Comparison of ENCODE assay signal across 38 mouse cellular contexts in the genomic region with DNA sequence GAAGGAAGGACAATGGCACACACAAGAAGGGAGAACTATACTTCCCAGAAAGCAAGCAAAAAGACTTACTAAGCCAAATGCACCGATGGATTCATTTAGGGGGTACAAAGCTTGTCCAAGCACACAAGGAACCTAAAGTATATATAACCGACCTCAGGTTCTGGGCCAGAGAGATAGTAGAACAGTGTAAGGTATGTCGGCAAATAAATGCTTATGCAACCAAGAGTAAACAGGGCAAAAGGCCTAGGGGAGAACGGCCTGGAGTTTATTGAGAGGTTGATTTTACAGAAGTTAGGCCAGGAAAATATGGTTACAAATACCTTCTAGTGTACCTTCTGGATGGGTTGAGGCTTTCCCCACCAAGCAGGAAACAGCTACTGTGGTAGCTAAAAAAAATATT. TPM values are rescaled to one million over a fixed set of nuclear protein-coding genes. Genes with fewer than 3 reads are reported as not detected.
"Had no signal": no experiment of that assay in that cellular context is flagged by ENCODE, and none has a peak within 500 bp of the region (broad histone marks: within the 10 kb centered on the region; RNA-seq: fewer than 3 reads in every experiment).

No protein-coding gene starts in this region.

- H3K27ac ChIP-seq: left cerebral cortex, adult 2 months; limb, embryonic 10.5 days; limb, embryonic 12.5 days; limb, embryonic 13.5 days; limb, embryonic 15.5 days; liver, embryonic 13.5 days; liver, embryonic 14.5 days; lung, embryonic 15.5 days; macrophage; midbrain, embryonic 10.5 days; midbrain, embryonic 12.5 days; midbrain, embryonic 13.5 days; midbrain, embryonic 15.5 days; neural tube, embryonic 12.5 days had no signal

- H3K4me1 ChIP-seq: limb, embryonic 10.5 days; limb, embryonic 12.5 days; limb, embryonic 15.5 days; lung, embryonic 15.5 days; megakaryocyte, embryonic 14.5 days; midbrain, embryonic 10.5 days; midbrain, embryonic 12.5 days; midbrain, embryonic 13.5 days; midbrain, embryonic 15.5 days; neural tube, embryonic 12.5 days had no signal

- H3K9me3 ChIP-seq: limb, embryonic 10.5 days; limb, embryonic 12.5 days; limb, embryonic 13.5 days; limb, embryonic 15.5 days; liver, embryonic 13.5 days; lung, embryonic 15.5 days; midbrain, embryonic 10.5 days; midbrain, embryonic 12.5 days; midbrain, embryonic 13.5 days; midbrain, embryonic 15.5 days; neural tube, embryonic 12.5 days had no signal

- H3K36me3 ChIP-seq: limb, embryonic 10.5 days; limb, embryonic 12.5 days; limb, embryonic 13.5 days; limb, embryonic 15.5 days; liver, embryonic 13.5 days; lung, embryonic 15.5 days; midbrain, embryonic 10.5 days; midbrain, embryonic 12.5 days; midbrain, embryonic 13.5 days; midbrain, embryonic 15.5 days; neural tube, embryonic 12.5 days had no signal

- H3K9ac ChIP-seq: limb, embryonic 12.5 days; limb, embryonic 13.5 days; limb, embryonic 15.5 days; liver, embryonic 13.5 days; liver, embryonic 14.5 days; lung, embryonic 14.5 days; lung, embryonic 15.5 days; midbrain, embryonic 12.5 days; midbrain, embryonic 13.5 days; midbrain, embryonic 15.5 days; neural tube, embryonic 12.5 days had no signal

- DNase-seq: layer of hippocampus, postnatal 36 days; liver, embryonic 13.5 days; lung, adult 18-20 months; lung, adult 2 months; lung, embryonic 14.5 days; lung, postnatal 10 days; lung, postnatal 14 days; lung, postnatal 36 days had no signal

- ATAC-seq: lung, postnatal 0 days; midbrain, embryonic 13.5 days; midbrain, embryonic 15.5 days; midbrain, embryonic 16.5 days had no signal

- H3K4me3 ChIP-seq: left cerebral cortex, adult 2 months; limb, embryonic 10.5 days; limb, embryonic 12.5 days; limb, embryonic 13.5 days; limb, embryonic 15.5 days; liver, embryonic 13.5 days; lung, embryonic 15.5 days; megakaryocyte, embryonic 14.5 days; midbrain, embryonic 10.5 days; midbrain, embryonic 12.5 days; midbrain, embryonic 13.5 days; midbrain, embryonic 15.5 days; myocyte; neural tube, embryonic 12.5 days had no signal

- H3K4me2 ChIP-seq: limb, embryonic 12.5 days; limb, embryonic 13.5 days; limb, embryonic 15.5 days; liver, embryonic 13.5 days; lung, embryonic 14.5 days; lung, embryonic 15.5 days; midbrain, embryonic 11.5 days; midbrain, embryonic 12.5 days; midbrain, embryonic 13.5 days; midbrain, embryonic 15.5 days; neural tube, embryonic 12.5 days had no signal

- H3K27me3 ChIP-seq: limb, embryonic 13.5 days; limb, embryonic 15.5 days; liver, embryonic 13.5 days; lung, embryonic 15.5 days; midbrain, embryonic 12.5 days; midbrain, embryonic 13.5 days; midbrain, embryonic 15.5 days; neural tube, embryonic 12.5 days had no signal

RNA-seq across cellular contexts. Expression of gene Apol7a, which starts 21.5 kb away (rescaled TPM):
- total RNA-seq: layer of hippocampus, postnatal 25 days; left cerebral cortex, postnatal 4 days; megakaryocyte progenitor cell, adult 5-6 weeks; megakaryocyte, adult 5-6 weeks; megakaryocyte-erythroid progenitor cell, adult 5-6 weeks; midbrain, postnatal 0 days; monocyte, adult 5-6 weeks had no signal
- polyA plus RNA-seq: limb, embryonic 10.5 days; limb, embryonic 11.5 days; limb, embryonic 12.5 days; limb, embryonic 13.5 days; lung, embryonic 14.5 days; macrophage; midbrain, embryonic 10.5 days; midbrain, embryonic 11.5 days; midbrain, embryonic 12.5 days; midbrain, embryonic 13.5 days; midbrain, embryonic 14.5 days; midbrain, embryonic 15.5 days; midbrain, embryonic 16.5 days; midbrain, postnatal 0 days; neural tube, embryonic 11.5 days; neural tube, embryonic 12.5 days had no signal

RNA-seq across cellular contexts. Expression of gene Apol9a, which starts 33.5 kb away (rescaled TPM):
- total RNA-seq: layer of hippocampus, postnatal 25 days; layer of hippocampus, postnatal 36 days; left cerebral cortex, adult 18-20 months; left cerebral cortex, adult 2 months; left cerebral cortex, postnatal 25 days; megakaryocyte progenitor cell, adult 5-6 weeks; monocyte, adult 5-6 weeks had no signal
- polyA plus RNA-seq: limb, embryonic 10.5 days; limb, embryonic 11.5 days; limb, embryonic 12.5 days; limb, embryonic 13.5 days; limb, embryonic 15.5 days; liver, embryonic 14.5 days; lung, embryonic 14.5 days; midbrain, embryonic 10.5 days; midbrain, embryonic 11.5 days; midbrain, embryonic 12.5 days; midbrain, embryonic 13.5 days; midbrain, embryonic 14.5 days; midbrain, embryonic 16.5 days; neural tube, embryonic 11.5 days had no signal
